Mouse (Mus musculus): ENCODE measurements at regions not wholly inside any gene's neighbourhood (a gene's known extent, or its start where the extent isn't known, plus 50 kb on each side); places are given as distances from the start of the nearest gene placed in this dataset.

DNA sequence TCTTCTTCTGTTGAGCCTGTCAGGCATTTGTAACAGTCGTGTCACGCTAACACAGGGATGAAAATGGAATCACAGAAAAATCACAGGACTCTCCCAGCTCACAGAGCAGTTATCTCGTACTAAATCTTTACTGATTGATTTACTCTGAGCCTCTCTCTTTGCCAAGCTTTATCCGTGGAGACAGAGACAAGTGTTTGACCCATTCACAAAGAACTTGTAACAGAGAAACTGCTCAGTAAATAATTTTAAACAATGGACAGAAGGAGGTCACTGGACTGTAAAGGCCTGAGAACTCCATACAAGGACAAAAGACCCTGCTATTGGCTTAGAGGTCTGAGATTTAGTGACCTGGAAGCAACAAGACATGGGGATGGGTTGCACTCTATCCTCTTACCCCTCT is 66.5 kb downstream of the Nps start:
- no peak for TF ChIP-seq CTCF (IDR thresholded peaks at IDR 0.05)
- Histone ChIP-seq H3K4me2 (ENCODE audit: low read depth, low read length, poor library complexity, severe bottlenecking) (no peak overlapping the region), H3K4me3 (ENCODE audit: low read depth, low read length) (no peak overlapping the region), H3K36me3 (ENCODE audit: insufficient read depth, low read length) (no peaks in the 10 kb centered on the region), H3K27me3 (ENCODE audit: insufficient read depth, low read length) (no peaks in the 10 kb centered on the region), H3K9ac (replicated peaks; ENCODE audit: low read length, poor library complexity, severe bottlenecking) (no peak overlapping the region), H3K9me3 (ENCODE audit: low read length) (no peaks in the 10 kb centered on the region), H3K27ac (ENCODE audit: low read depth, low read length) (no peak overlapping the region), H3K4me1 (ENCODE audit: insufficient read depth, low read length) (no peaks in the 10 kb centered on the region)
- WGBS = 47% methylated on average over 4 of the region's 4 CpGs
- ATAC-seq (ENCODE audit: low FRiP score) (no peak), DNase-seq (ENCODE audit: low spot score) (no peak)

DNA sequence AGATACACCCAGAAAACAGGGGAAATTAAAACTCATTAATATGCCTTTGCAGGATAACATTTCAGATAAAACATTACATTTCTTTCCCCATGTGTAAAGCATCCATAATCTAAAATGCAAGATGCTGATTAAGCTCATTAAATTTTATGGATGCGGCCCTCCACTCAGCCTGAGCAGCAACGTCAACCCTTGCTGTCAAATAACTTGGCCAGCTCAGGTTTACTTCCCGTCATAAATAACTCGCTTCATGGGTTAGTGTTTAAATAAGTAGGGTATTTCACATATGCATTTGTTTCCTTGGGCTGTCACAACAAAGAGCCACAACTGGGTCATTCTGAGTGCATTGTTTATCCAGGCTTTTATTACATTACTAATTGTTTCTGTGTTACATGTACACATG is 65.1 kb upstream of the Foxi2 start:
- DNase-seq (ENCODE audit: low spot score) = no peak
- no peaks in the 10 kb centered on the region for H3K9me3 ChIP-seq (ENCODE audit: low read length)
- no peaks in the 10 kb centered on the region for H3K27me3 ChIP-seq (ENCODE audit: insufficient read depth, low read length)
- H3K4me3 ChIP-seq (ENCODE audit: low read depth, low read length) = no peak overlapping the region
- no peaks in the 10 kb centered on the region for H3K4me1 ChIP-seq (ENCODE audit: insufficient read depth, low read length)
- H3K27ac ChIP-seq (ENCODE audit: low read depth, low read length) = no peak overlapping the region
- H3K36me3 ChIP-seq (ENCODE audit: insufficient read depth, low read length) = no peaks in the 10 kb centered on the region
- no peak overlapping the region for H3K9ac ChIP-seq (replicated peaks; ENCODE audit: low read length, poor library complexity, severe bottlenecking)
- no peak overlapping the region for H3K4me2 ChIP-seq (ENCODE audit: low read depth, low read length, poor library complexity, severe bottlenecking)
- no peak for TF ChIP-seq CTCF (IDR thresholded peaks at IDR 0.05)
- ATAC-seq (ENCODE audit: low FRiP score) = no peak
- WGBS = 68% methylated on average over 4 of the region's 4 CpGs

GRCm38 (mm10) chr7:135346720-135347119 is 63.4 kb upstream of the Foxi2 start:
- ATAC-seq (ENCODE audit: low FRiP score) (no peak), DNase-seq (ENCODE audit: low spot score) (no peak)
- Histone ChIP-seq H3K9me3 (ENCODE audit: low read length) (no peaks in the 10 kb centered on the region), H3K9ac (replicated peaks; ENCODE audit: low read length, poor library complexity, severe bottlenecking) (no peak overlapping the region), H3K36me3 (ENCODE audit: insufficient read depth, low read length) (no peaks in the 10 kb centered on the region), H3K27me3 (ENCODE audit: insufficient read depth, low read length) (no peaks in the 10 kb centered on the region), H3K27ac (ENCODE audit: low read depth, low read length) (no peak overlapping the region), H3K4me3 (ENCODE audit: low read depth, low read length) (no peak overlapping the region), H3K4me1 (ENCODE audit: insufficient read depth, low read length) (no peaks in the 10 kb centered on the region), H3K4me2 (ENCODE audit: low read depth, low read length, poor library complexity, severe bottlenecking) (no peak overlapping the region)
- peak; percentile 25 for TF ChIP-seq CTCF (IDR thresholded peaks at IDR 0.05)
- 81% methylated on average over 9 of the region's 9 CpGs for WGBS

DNA sequence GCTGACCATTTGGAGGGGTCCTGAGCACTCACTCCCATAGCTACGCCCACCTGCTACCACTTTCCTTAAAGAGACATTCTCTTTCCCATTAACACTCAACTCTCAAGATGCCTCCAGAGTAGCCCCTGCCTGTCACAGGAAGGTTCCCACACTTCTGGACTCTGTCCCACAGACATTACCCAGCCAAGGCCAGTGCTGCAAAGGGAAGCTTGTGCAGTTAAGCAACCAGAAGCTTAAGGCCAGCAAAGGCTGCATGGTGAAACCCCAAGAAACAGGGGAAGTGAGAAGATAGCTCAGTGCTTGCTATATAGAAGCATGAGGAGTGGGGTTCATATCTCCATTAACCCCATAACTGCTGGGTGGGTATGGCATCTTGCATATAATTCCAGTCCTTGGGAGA is 52.3 kb upstream of the Foxi2 start:
- DNase-seq (ENCODE audit: low spot score) (no peak), ATAC-seq (ENCODE audit: low FRiP score) (no peak)
- Histone ChIP-seq H3K4me2 (ENCODE audit: low read depth, low read length, poor library complexity, severe bottlenecking) (no peak overlapping the region), H3K4me1 (ENCODE audit: insufficient read depth, low read length) (no peaks in the 10 kb centered on the region), H3K9ac (replicated peaks; ENCODE audit: low read length, poor library complexity, severe bottlenecking) (no peak overlapping the region), H3K27ac (ENCODE audit: low read depth, low read length) (no peak overlapping the region), H3K9me3 (ENCODE audit: low read length) (no peaks in the 10 kb centered on the region), H3K27me3 (ENCODE audit: insufficient read depth, low read length) (no peaks in the 10 kb centered on the region), H3K36me3 (ENCODE audit: insufficient read depth, low read length) (no peaks in the 10 kb centered on the region), H3K4me3 (ENCODE audit: low read depth, low read length) (no peak overlapping the region)
- WGBS = 96% methylated on average over 1 of the region's 1 CpGs
- TF ChIP-seq CTCF (IDR thresholded peaks at IDR 0.05) = no peak
